Mouse (Mus musculus) large intestine, adult 2 months (tissue): ENCODE measurements around the gene Rnf26. TPM values are rescaled to one million over a fixed set of nuclear protein-coding genes. Genes with fewer than 3 reads are reported as not detected.
A peak's percentile ranks its signal among the peaks of the same experiment; 100 is the strongest.
"Not testable (repeated sequence)": the region's sequence is repeated elsewhere in the genome, so short reads cannot be mapped to it uniquely, and the experiment has no call there.

Experiments used
- DNase-seq: peaks from one replicate; pipeline ENCODE4 v3.0.0-alpha.2; 2012; ENCODE audit warnings: low read depth, low spot score
- WGBS: fragments of 180-500 bp; shearing (Covaris S2); methylation state at CpG from one replicate; pipeline ENCODE4 v1.1.7; 2018; 5-methylcytosine and 5-hydroxymethylcytosine counted together
- polyA plus RNA-seq: library from polyadenylated mRNA; depleted of rRNA; stranded (reverse); fragments of >200 nt; gene quantifications from 2 replicates; pipeline ENCODE4 v1.2.3, GENCODE M21; 2012

Rnf26 gene
- polyA plus RNA-seq, 1 experiment = 26.8 TPM

DNA sequence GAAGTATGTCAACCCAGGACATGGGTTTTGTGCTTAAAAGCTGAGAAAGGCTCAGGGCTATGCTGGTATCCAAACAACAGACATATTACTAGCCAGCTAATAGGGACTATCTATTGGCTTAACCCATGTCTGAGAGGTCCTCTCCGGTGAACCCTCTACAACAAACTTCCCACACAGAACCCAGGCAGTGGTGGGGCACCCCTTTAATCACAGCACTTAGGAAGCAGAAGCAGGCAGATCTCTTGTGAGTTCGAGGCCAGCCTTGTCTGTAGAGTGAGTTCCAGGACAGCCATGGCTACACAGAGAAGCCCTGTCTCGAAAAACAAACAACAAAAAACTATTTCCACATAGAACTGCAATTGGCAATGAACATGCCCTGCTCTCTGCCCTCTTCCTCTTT lies 13.4 kb upstream of the Rnf26 start:
- 55% methylated on average over 3 of the region's 3 CpGs for WGBS
- no peak for DNase-seq

DNA sequence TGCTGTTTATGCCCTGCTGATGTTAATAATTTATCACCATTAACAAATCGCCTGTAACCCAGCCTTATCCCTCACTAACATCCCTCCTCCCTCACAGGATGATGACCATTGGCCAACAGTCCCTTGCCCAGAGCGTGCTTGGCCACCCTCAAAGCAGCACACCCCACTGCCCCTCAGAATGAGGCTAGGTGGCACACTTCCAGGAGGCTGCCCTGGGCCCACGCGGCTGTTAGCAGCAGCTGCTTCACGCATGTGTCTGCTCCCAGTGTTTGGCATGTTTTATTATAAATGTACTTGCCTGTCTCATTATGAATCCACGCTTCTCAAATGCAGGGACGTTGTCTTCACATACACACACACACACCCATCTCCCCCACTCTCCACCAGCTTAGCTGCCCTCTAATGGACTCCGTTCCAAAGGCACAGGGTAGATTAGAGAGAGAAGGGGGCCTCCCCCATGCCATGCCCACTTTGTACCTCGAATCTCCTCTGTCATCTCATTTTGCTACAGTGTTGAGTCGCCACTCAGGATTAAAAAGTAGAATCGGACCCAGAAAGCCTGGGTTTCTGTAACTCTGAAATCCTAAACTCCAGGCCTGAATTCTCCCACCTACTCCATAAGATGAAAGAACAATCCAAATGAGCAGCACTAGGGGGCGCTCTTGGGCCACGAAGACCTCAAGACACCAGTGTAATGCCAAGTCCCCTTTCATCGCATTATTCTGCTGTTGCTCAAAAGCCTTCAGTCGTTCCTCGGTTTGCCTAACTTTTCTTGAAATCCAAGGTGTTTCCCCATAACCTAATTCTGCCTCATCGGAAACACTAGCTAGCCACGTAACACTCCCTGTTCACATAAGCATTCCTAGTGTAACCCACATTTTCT lies 12.5 kb upstream of the Rnf26 start:
- 30% methylated on average over 18 of the region's 18 CpGs for WGBS
- DNase-seq = peak; percentile 76

DNA sequence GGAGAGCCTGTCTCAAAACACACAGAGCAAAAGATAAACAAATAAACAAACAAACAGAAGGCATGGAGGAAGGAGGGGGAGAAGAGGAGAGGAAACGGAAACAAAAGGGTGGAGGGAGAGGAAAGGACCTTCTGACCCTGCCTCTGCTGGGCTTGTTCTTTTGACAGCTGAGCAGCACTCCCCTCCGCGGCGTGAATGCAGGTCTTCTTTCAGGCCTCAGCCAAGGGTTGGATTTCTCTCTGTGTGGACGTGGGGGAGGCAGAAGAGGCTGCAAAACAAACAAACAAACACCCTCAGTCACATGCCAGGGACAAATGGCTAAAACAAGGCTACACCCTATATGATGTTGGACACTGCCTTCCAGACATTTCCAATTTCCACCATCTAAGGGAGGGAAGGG lies 11.7 kb upstream of the Rnf26 start:
- 83% methylated on average over 5 of the region's 5 CpGs for WGBS
- DNase-seq = no peak

DNA sequence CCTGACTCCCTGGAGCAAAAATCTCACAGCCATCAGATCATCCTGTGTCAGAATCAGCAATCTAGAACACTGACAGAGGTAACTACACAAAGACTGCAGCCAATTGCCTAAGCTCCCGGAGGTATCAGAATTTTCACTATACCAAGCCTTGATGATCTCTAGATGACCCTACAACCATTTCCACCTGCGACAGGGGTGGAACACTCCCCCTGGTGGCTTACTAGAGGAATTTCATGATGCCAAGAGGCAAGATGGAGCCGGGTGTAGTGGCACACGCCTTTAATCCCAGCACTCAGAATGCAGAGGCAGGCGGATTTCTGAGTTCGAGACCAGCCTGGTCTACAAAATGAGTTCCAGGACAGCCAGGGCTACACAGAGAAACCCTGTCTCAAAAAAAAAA lies 11.0 kb upstream of the Rnf26 start:
- WGBS = 56% methylated on average over 6 of the region's 6 CpGs
- no peak for DNase-seq

DNA sequence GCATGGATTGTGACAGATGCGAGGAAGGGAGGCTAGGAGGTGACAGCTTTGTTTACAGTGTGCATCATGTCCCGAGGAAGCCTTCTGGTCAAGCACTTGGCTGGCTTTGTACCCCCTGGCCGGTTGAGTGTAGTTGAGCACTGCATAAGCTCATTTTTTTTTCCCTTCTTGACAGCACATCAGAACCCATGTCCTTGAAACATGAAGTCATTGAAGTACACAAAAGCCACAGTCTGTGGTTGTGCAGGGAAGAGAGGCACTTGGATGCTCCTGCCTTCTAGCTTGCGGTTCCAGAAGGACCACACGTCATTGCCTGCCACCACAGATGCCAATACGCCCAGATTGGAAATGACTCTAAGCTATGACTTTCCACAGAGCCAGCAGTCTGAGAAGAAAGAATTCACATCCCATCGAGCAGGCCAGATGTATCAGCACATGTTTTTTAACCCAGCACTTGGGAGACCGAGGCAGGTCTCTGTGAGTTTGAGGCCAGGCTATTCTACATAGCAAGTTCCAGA lies 6.7 kb upstream of the Rnf26 start:
- 73% methylated on average over 8 of the region's 8 CpGs for WGBS

DNA sequence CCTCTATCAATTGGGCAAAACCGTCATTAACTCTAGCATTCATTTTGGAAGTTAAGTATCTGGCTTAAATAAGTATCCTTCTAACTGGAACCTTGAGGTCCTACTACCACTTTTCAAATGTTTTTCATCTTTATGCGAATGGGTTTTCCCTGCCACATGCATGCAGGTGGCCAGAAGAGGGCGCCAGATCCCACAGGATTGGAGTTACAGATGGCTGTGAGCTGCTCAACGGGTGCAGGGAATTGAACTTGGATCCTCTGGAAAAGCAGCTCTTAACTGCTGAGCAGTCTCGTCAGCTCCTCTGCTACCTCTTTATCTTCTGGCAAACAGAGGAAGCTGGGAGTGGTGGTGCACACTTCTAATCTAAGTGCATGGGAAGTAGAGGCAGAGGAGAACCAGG lies 5.7 kb upstream of the Rnf26 start:
- 62% methylated on average over 5 of the region's 5 CpGs for WGBS
- no peak for DNase-seq

More for the DNA sequence above, 6.7 kb upstream of the Rnf26 start:
- no peak for DNase-seq

DNA sequence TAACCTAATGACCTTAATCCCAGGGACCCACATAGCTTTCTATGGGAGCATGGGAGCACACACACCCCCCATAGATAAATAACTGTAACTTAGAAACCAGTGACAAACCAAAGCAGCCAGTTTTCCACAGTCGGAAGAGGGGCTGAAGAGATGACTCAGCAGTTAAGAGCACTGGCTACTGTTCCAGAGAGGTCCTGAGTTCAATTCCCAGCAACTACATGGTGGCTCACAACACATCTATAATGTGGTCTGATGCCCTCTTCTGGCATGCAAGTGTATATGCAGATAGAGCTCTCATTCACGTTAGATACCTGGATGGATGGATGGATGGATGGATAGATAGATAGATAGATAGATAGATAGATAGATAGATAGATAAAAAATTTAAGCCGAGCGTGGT lies 2.9 kb upstream of the Rnf26 start:
- DNase-seq = no peak
- 96% methylated on average over 4 of the region's 4 CpGs for WGBS

DNA sequence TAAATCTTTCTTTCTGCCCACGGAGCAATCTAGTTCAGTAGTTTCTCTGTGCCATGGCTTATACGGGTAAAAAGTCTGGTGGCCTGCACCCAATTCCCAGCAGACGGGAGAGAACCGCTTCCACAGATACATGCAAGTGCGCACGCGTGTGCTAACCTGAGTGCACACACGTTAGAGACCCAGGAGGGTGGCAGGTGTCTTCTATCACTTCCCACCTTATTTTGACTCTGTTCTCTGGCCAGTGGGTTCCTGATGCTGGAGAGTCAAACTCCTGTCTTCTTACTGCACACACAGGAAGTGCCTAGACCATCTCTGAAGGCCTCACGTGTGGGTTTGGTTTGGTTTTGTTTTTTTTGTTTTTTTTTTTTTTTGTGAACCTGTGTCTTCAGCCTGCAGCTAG lies 2.3 kb upstream of the Rnf26 start:
- DNase-seq = no peak
- WGBS = 89% methylated on average over 9 of the region's 9 CpGs

DNA sequence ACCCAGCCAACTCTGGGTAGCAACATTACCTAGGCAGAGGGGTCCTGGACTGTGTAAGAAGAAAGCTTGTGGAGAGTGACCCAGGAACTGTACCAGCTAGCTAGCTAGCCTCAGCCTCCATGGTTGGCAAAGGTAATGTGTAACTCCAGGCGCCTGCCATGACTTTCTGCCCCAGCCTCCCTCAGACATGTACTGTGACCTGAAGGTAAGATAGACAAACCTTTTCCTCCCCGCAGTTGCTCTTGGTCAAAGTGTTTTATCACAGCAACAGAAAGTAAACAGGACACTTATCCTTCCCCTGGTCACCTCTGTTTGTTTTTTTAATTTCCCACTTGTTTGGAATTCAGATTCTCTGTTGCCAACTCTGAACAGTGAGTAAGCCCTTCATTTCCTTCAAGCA lies 1.1 kb upstream of the Rnf26 start:
- no peak for DNase-seq
- WGBS = 56% methylated on average over 2 of the region's 2 CpGs

DNA sequence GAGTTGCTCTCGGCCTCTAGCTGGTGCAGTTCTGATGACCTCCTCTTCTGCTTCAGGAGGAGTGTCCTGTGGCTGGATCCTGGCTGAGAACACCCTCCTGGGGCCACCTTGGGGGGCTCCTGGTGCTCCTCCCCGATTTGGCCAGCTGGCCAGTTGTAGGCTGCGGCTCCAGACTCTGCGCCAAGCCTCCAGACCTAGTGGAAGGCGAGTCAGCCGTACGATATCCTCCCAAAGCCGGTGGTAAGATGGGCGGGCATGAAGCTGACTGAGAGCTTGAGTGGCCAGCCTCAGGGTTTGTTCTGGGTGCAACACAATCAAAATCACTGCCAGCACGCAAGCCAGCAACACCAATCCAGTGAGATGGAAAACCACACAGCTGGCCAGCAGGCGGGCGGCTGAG lies 1.4 kb downstream of the Rnf26 start:
- not testable (repeated sequence) for DNase-seq

DNA sequence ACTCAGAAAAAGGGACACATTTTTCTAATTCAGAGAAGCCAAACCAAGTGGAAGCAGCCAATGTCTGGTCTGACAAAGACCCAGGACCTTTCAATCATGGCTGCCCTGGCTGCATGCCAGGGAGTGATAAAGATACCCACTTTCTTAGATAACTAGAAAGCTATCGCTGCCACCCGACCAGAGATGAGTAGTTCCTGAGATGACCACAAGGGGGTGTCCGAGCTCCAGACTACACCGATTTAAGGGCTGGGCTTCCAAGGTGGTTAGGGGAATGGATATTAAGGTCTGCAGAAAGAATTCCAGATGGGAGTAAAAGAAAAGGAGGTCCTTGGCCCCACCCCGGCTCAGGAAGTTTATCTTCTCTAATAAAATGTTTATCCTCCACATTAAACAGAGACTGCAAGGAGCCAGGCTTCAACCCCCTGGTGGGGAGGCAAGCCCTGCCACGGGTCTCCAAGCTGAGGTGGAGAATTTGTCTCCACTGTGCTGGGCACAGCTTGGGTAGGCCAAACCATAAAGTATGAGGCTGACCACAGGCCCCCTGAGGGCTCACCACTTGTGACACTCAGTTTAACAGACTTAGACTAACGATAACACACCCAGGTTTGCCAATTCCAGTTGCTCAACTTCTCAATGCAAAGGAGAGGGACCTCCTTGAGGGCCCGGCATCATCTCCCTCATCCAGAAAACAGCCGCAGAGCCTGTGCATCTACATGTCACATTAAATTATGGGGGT lies 3.8 kb downstream of the Rnf26 start:
- WGBS = 23% methylated on average over 9 of the region's 9 CpGs
- no peak for DNase-seq

More for the DNA sequence above, 1.4 kb downstream of the Rnf26 start:
- 44% methylated on average over 10 of the region's 12 CpGs for WGBS

DNA sequence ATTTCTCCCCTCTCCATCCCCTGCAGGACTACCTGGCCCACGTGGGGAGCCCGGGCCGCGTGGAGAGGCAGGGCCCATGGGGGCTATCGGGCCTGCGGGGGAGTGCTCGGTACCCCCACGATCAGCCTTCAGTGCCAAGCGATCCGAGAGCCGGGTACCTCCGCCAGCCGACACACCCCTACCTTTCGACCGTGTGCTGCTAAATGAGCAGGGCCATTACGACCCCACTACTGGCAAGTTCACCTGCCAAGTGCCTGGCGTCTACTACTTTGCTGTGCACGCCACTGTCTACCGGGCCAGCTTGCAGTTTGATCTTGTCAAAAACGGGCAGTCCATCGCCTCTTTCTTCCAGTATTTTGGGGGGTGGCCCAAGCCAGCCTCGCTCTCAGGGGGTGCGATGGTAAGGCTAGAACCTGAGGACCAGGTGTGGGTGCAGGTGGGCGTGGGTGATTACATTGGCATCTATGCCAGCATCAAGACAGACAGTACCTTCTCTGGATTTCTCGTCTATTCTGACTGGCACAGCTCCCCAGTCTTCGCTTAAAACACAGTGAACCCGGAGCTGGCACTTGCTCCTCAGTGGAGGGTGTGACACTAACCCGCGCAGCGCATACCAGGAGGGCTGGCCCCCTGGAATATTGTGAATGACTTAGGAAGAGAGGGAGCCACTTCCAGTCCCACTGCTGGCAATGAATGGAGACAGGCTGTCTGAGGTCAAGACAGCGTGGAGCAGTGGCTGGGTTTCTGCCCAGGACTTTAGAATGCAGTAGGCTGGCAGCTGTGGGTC lies 4.9 kb downstream of the Rnf26 start:
- no peak for DNase-seq

DNA sequence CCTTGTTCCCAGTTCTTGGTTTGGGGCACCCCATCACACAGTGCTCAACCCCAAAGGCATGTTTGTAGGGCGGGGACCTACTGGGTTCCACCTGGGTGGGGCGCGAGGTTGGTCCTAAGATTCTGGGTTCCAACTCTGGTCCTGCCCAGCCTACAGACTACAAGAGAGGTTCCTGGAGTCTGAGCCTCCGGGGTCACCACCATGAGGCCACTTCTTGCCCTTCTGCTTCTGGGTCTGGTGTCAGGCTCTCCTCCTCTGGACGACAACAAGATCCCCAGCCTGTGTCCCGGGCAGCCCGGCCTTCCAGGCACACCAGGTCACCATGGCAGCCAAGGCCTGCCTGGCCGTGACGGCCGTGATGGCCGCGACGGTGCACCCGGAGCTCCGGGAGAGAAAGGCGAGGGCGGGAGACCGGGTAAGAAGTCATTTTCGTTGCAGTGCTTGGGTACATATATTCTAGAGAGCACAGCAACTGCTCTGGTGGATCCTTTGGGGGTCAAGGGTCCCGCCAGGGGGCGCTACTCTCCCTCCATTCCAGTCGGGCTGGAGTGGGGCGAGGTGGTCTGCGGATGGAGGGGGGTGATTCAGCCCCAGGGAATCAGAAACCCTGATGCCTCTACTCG lies 5.6 kb downstream of the Rnf26 start:
- no peak for DNase-seq
- WGBS = 58% methylated on average over 25 of the region's 25 CpGs

More for the DNA sequence above, 4.9 kb downstream of the Rnf26 start:
- WGBS = 80% methylated on average over 31 of the region's 31 CpGs

DNA sequence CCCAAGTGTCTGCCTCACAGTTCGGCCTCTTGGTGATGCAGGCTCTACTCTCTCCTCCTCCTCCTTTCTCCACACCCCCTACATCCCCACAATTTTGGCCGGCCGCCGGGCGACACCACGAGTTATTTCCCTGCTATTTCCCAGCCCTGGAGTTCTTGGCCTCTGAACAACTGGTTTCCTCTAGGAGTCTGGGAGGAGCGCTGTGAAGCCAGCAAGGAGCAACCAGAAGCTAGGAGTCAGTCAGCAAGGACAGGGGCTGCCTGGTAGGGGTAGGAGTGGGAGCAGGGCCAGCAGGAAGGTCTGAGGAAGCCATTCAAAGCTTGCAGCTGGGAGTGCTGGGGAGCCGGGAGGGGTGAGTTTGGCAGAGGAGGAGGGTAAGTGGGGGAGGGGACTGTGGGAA lies 6.2 kb downstream of the Rnf26 start, which contains the start of gene C1qtnf5:
Gene C1qtnf5 (plus strand): TSS at position 136 of the 400 bp plus-strand sequence.
- DNase-seq = no peak
- WGBS = 65% methylated on average over 8 of the region's 8 CpGs

DNA sequence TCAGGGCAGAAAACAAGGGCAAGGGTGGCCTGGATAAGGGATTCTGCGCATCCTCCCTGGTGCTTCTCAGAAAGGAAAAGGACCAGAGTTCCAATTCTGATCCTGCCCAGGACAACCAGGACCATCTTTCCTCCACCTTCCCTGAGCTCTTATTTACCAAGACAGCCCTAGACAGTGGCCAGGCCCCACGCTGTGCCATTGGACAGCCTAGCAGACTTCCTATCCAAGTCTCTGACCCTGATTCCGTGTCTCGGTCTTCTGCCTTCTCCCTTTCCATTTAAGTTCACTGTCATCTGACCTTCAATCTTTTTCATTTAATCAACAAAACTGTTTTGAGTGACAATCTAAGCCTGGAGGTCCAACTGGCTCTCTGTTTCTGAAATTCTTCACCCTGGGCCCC lies 6.7 kb downstream of the Rnf26 start:
- 79% methylated on average over 4 of the region's 4 CpGs for WGBS
- no peak for DNase-seq

DNA sequence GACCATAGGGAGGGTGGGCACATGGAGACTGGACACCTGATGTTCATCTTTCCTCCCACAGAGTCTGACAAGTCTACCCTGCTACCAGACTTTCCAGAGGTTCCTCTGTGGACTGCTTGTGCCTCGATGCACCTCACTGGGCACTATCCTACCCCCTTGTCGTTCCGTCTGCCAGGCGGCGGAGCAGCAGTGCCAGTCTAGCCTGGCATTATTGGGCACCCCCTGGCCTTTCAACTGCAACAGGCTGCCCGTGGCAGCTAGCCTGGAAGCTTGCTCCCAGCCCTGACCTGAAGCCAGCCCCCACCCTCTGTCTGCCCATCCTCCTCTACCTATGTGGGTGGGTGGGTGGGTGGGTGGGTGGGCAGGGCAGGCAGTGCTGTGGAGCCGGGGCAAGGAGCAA lies 7.1 kb downstream of the Rnf26 start:
- DNase-seq = no peak
- 84% methylated on average over 7 of the region's 7 CpGs for WGBS

DNA sequence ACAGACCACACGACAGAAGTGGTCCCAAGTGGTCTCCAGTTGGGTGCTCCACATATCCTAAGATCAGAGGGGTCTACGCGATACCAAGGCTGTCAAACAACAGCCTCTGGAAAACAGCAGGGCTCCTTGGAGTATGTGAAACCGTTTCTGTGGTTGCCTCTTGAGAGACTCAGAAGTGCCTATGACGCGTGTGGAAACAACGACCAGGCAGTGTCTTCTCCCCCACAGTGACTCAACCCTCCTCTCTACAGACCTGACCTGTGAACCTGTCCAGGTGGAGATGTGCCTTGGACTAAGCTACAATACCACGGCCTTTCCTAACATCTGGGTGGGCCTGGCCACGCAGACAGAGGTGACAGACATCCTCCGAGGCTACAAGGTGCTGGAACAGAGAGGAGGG lies 7.5 kb downstream of the Rnf26 start:
- 81% methylated on average over 10 of the region's 10 CpGs for WGBS
- DNase-seq = no peak

DNA sequence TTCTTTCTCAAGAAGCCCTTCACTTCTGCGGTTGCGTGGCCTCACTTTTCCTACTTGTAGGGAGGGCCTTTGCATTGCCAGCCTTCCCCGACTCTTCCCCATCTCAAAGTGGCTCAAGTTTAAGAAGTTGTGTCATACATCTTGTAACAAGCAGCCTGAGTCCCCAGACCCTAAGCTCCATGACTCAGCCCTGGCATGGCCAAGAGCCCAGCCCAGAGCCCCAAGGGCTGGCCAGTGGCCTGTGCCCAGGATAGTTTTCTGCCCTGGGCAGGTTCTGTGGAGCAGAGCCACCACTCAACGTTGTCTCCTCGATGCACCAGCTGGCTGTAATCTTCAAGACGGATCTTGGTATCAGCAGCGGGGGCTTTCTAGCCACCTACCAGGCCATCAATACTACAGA lies 8.4 kb downstream of the Rnf26 start:
- DNase-seq = no peak
- 90% methylated on average over 7 of the region's 7 CpGs for WGBS

DNA sequence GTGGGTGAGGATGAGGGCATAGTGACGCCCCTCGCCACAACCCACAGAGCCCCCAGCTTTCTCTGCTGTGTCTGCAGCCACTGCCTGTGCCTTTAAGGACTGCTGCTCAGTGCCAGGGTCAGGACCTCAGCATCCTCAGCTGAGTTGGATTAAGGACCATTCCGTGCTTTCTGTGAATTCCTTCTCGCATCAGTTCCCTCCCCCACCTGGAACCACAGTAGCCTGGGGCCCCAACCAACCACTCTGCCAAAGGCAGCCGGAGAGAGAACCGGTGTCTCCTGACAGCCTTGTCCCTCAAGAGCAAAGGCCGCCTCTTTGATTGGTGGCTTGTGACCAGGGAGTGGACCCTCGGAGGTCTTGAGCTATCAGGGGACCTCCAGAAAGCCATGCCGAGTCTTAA lies 11.8 kb downstream of the Rnf26 start, which contains the start of gene Mfrp:
Gene Mfrp (plus strand): TSS at position 240 of the 400 bp plus-strand sequence.
- WGBS = 87% methylated on average over 9 of the region's 9 CpGs
- no peak for DNase-seq
